Mouse (Mus musculus) embryonic fibroblast, embryonic 13.5 days (primary cell): ENCODE measurements around the gene Tmem106b. TPM values are rescaled to one million over a fixed set of nuclear protein-coding genes. Genes with fewer than 3 reads are reported as not detected.

Experiments
- H3K27ac ChIP-seq: 2 replicates; pipeline ENCODE4 v1.5.1; 2012; ENCODE audit warnings: low read length, control low read depth, inconsistent platforms; ENCODE audit not compliant: insufficient read depth
- H3K4me1 ChIP-seq: 2 replicates; pipeline ENCODE4 v1.6.1; 2011; ENCODE audit warnings: low read length; ENCODE audit not compliant: control insufficient read depth, insufficient read depth
- H3K4me3 ChIP-seq: 2 replicates; pipeline ENCODE4 v1.5.1; 2011; ENCODE audit warnings: mild to moderate bottlenecking, control low read depth, low read length; ENCODE audit not compliant: insufficient read depth
- CTCF ChIP-seq: IDR thresholded peaks from 2 replicates; pipeline ENCODE4 v1.5.1; 2011; ENCODE audit warnings: mild to moderate bottlenecking, control low read depth, low read length, moderate library complexity, borderline replicate concordance; ENCODE audit not compliant: insufficient read depth
- POLR2A ChIP-seq: IDR thresholded peaks from 2 replicates; pipeline ENCODE4 v1.6.1; 2011; ENCODE audit warnings: low read depth, mild to moderate bottlenecking, control low read depth, low read length, moderate library complexity
- polyA plus RNA-seq: library from polyadenylated mRNA; stranded (reverse); fragments of >200 nt; gene quantifications from 2 replicates; pipeline ENCODE4 v1.2.4, GENCODE M21; 2011; ENCODE audit warnings: low read depth; ENCODE audit not compliant: missing spikeins, insufficient read length

The Tmem106b gene
- 103 and 106 TPM in 2 replicates for polyA plus RNA-seq

DNA sequence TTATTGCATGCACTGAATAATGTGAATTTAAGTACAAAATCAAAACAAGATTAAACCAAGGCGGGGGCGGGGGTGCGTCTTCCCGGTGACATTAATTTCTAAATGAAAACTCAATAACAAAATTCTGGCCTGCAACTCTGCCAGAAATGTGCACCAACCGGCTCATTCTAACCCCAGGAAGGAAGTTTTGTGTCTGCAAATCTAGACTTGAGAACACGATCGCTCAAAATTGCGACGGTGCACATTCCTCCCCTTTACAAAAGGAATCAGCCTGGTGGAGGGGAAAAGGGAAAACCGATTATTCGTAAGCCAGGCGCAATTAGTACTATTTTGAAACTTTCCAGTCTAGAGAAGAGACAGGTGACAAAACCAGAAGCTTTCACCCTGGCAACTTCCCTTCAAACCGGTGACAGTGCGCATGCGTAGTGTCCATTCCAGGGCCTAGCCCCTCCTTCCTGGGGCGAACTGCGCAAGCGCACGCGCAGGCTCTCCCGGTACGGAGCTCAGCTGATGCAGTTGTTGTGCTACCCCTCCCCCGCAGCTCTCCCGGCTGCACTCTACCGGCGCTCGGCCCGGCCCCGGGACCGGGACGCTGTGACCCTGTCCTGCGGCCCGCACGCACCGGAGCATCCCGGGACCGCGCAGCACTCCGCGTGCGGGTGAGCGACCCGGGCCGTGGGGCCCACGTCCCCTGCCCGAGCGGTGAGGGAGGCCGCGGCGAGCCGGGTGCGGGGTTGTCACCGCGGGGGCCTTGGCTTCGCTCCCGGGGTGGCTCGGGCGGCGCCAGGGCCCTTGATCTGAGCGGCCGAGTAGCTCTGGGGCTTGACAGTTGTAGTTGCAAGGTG lies at the start of gene Tmem106b:
TSS of gene Tmem106b (plus strand) at position 458 of the 845 bp plus-strand sequence.
- TF ChIP-seq CTCF (no peak), POLR2A (peak; percentile 84)
- Histone ChIP-seq H3K4me3 (peak within 1 kb of the TSS; percentile 81), H3K27ac (no peak within 1 kb of the TSS; the same call in 1 of the 2 replicates)

DNA sequence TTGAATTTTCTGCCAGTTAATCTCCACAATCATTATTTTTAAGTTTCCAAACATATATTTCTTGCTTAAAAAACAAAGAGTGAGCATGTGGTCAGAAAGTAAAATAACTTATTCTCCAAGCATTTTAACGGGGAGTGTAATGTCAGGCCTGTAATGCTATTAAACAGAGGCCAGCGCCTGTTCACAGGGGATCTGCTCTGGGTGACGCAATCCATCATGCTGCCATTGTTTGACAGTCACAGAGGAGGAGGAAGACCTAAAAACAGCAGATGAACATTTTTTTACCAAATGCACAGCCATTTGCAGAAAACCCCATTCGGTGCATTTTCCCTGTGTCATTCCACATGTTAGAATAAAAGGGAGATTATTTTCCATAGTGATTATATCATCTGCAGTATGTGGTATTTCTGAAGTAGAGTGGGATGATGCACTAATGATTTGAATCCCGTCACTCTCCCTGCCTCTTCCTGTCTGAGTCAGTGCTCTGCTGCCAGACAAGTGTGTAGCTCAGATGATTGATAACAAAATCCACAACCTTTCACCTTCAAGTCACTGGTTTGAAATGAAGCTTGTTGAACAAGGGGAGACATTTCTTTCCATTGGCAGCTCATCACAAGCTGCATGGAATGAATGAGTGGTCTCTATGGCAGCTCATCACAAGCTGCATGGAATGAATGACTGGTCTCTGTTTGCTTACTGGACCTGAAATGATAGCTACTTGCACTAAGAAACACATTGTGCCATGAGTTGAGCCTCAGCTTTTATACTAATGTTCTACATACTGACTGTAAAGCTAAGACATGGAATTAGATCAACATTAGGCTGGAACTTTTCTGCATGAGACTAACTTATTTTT lies 48.1 kb upstream of the Tmem106b start:
- Histone ChIP-seq H3K4me1 (peaks cover 2% of the 10 kb centered on the region), H3K4me3 (no peak overlapping the region), H3K27ac (peak overlapping the region; percentile 15; the same call in 1 of the 2 replicates)
- TF ChIP-seq CTCF (no peak), POLR2A (no peak)

More for the DNA sequence above, at the start of gene Tmem106b:
- H3K4me1 ChIP-seq = peaks cover 3% of the 10 kb centered on the region; the same call in 1 of the 2 replicates

DNA sequence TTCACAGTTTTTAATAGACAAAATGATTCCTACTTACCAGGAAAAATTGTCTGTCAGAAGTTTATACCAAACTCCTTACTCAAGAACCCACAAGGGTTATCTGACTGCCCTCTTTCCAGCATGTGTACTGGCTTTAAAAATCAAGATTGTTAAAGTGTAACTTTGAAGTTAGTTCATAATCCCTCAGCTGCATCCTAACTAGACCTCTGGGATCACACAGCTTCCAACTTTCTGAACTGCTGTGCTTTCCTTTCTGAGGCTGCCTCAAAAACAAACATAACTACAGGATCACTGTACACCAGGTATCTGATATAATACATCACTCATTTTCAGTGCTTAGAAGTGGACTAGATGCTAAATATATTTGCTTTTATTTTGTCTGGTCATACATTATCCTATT lies 39.0 kb upstream of the Tmem106b start:
- H3K4me1 ChIP-seq = no peaks in the 10 kb centered on the region
- TF ChIP-seq POLR2A (no peak), CTCF (no peak)
- no peak overlapping the region for H3K4me3 ChIP-seq
- no peak overlapping the region for H3K27ac ChIP-seq

DNA sequence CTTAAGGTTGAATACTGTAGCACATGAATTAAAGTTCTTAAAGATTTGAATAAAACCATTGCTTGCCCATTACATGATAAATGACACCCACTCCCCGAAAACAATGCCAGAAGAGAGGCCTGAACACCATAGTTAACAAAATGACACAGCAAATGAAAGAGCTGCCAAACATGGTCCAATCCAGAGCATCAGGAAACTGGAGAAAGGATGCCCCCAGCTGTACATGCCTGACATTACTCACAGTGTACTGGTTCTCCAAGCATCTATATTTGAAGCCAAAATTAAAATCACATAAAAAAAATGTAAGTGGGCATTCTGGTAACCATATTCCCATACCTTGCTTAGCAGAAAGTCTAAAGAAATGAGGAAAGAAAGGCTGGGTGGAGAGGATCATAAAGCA lies 38.6 kb upstream of the Tmem106b start:
- Histone ChIP-seq H3K27ac (no peak overlapping the region), H3K4me1 (no peaks in the 10 kb centered on the region), H3K4me3 (no peak overlapping the region)
- no peak for TF ChIP-seq CTCF

DNA sequence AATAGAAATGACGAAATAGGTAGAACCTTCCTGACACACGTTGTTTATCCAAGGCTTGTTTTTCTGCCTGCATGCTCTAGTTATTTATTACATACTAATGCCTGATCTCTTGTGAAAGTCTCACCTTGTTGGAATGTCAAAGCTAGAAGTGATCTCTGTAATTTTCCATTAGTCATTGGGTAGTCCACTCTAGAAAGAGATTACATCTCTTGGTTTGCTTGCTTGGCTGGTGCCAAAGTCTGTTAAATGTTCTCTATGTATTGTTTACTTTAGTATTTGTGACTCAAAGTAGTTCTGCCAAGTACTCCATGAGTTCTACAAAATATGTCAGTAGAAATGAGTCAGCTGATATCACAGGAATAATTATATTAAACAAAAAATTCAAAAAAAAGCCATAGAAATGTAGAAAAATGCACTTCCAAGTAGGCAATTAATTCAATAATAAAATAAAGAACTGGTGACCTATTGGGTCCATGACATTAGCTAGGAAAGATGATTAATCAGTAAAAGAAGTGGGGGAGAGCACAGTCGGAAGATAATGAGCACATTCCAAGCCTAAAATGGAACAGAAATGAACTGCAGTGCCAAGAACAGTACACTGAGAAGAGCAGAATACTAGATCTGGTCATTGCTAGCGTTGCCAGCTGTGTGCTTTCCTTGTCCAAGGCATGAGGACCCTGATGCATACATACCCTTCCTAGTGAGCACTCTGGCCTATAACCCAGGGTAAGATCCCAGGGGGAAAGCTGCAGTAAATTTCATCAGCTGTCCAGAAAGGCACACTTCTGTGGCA lies 17.0 kb upstream of the Tmem106b start:
- Histone ChIP-seq H3K27ac (peak overlapping the region; percentile 78), H3K4me1 (peaks cover 4% of the 10 kb centered on the region), H3K4me3 (no peak overlapping the region)
- TF ChIP-seq POLR2A = no peak
- TF ChIP-seq CTCF = no peak

DNA sequence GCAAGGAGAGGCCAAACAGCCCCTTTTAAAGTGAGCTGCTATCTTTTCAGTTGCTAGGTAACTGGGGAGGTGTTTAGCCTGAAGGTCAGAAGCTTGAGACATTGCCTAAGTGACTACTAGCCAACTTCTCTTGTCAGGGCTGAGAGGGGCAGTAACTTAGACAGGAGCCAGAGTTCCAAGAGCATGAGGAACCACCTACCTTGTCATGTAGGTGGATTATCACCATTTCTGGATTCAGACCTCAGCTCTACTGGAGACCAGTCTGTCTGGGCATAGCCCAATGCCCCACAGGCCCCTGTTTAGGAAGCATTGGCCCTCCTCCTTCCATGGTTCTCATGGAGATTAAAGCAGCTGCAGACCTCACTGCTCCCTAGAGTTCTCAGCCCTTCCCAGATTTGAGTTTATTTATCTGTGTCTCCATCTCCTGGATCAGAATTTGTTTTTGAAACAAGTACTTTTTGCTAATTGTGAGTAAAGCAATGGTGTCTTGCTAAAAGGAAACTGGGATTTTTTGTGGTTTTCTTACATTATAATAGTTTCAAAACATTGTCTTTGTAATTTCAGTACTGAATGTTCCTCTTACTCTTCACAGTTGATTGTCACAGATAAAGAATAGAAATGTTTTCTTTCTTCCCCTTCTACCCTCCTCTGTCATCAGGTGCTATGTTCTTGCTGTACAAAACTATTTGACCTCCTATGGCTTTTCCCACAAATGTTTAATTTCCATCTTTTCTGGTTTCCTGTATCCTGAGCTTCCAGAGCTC lies 8.1 kb upstream of the Tmem106b start:
- Histone ChIP-seq H3K4me3 (no peak overlapping the region), H3K27ac (no peak overlapping the region), H3K4me1 (no peaks in the 10 kb centered on the region)
- TF ChIP-seq POLR2A (no peak), CTCF (no peak)

DNA sequence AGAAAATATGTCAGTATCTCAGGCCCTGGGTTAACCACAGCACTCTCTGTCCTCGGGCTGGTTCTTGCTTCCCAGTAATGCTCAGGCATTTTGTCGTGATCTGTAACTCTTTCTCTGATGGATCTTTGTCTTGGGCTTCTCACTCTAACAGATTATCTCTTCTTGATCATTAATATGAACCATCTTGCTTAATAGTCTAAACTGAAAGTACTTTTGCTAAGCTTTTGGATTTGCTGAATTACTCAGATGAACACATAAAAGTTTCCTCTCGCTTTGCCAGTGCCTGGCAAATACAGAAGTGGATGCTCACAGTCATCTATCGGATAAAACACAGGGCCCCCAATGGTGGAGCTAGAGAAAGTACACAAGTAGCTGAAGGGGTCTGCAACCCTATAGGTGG lies 7.5 kb upstream of the Tmem106b start:
- Histone ChIP-seq H3K27ac (no peak overlapping the region), H3K4me3 (no peak overlapping the region), H3K4me1 (no peaks in the 10 kb centered on the region)
- TF ChIP-seq CTCF (no peak), POLR2A (no peak)

DNA sequence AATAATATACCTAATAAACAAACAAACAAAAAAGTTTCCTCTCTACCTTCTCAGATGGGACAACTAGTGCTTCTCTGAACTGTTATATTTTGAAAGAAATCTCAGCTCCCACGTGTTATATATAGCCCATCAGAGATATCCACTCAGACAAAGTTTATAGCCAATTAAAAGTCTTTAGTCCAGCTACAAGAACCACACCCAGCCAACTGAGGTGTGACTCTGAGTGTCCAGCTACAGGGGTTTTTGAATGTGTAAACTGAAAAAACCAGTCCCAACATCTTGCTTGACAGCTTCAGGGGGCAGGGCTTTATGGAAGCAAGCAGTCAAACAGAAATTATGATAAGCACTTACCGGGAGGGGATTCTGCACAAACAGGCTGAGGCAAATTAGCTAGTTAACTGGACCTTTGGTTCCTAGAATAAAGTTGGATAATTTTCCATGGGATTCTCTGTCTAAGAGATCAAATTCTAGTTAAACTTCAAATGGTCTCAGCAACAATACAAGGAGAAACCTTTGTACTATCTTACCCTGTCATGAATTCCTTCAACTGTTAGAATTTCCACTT lies 6.8 kb upstream of the Tmem106b start:
- TF ChIP-seq POLR2A (no peak), CTCF (no peak)
- no peaks in the 10 kb centered on the region for H3K4me1 ChIP-seq
- no peak overlapping the region for H3K4me3 ChIP-seq
- no peak overlapping the region for H3K27ac ChIP-seq

DNA sequence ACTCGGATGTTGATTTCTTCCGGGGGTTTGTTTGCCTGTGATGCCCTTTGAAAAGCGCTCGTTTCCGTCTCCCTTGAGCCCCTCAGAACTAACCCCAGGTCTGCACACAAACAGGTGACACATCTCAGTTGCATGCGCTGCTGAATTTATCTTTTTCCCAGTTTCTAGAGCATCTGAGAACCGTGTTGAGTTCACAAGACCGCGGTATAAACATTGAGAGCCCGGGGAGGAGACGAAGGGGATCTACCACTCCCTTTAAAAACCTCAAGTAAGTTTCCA lies 527 bp downstream of the Tmem106b start:
- TF ChIP-seq POLR2A = no peak
- no peak for TF ChIP-seq CTCF
- H3K27ac ChIP-seq = no peak overlapping the region; the same call in 1 of the 2 replicates

More for the DNA sequence above, 527 bp downstream of the Tmem106b start:
- H3K4me3 ChIP-seq = peak overlapping the region; percentile 81
- H3K4me1 ChIP-seq = peaks cover 3% of the 10 kb centered on the region; the same call in 1 of the 2 replicates
